Mouse (Mus musculus) heart, embryonic 15.5 days (tissue): ENCODE measurements around the gene Srp9. TPM values are rescaled to one million over a fixed set of nuclear protein-coding genes. Genes with fewer than 3 reads are reported as not detected.

ENCODE experiments used
- ATAC-seq: fragments of 200-750 bp; cut with Nextera tagmentation; replicated peaks from 2 replicates; pipeline ENCODE4 v1.8.0; 2017; ENCODE audit warnings: low read depth, moderate TSS enrichment; ENCODE audit not compliant: insufficient number of reproducible peaks, insufficient read depth, low FRiP score
- H3K27ac ChIP-seq: fragments of 300-500 bp; sonication (generic); 2 replicates; pipeline ENCODE4 v1.5.1; 2015; ENCODE audit warnings: mild to moderate bottlenecking, inconsistent platforms
- H3K27me3 ChIP-seq: fragments of 300-500 bp; sonication (generic); 2 replicates; pipeline ENCODE4 v1.6.1; 2015; ENCODE audit warnings: inconsistent platforms
- H3K36me3 ChIP-seq: fragments of 300-500 bp; sonication (generic); 2 replicates; pipeline ENCODE4 v1.6.1; 2015; ENCODE audit warnings: mild to moderate bottlenecking, inconsistent platforms
- H3K4me1 ChIP-seq: fragments of 300-500 bp; sonication (generic); replicated peaks from 2 replicates; pipeline ENCODE4 v1.6.1; 2015; ENCODE audit warnings: inconsistent platforms
- H3K4me2 ChIP-seq: fragments of 300-500 bp; sonication (generic); 2 replicates; pipeline ENCODE4 v1.6.1; 2015; ENCODE audit warnings: inconsistent platforms, mild to moderate bottlenecking, moderate library complexity
- H3K4me3 ChIP-seq: fragments of 300-500 bp; sonication (generic); 2 replicates; pipeline ENCODE4 v1.5.1; 2015; ENCODE audit warnings: mild to moderate bottlenecking, inconsistent platforms
- H3K9ac ChIP-seq: fragments of 300-500 bp; sonication (generic); 2 replicates; pipeline ENCODE4 v1.6.1; 2015; ENCODE audit warnings: mild to moderate bottlenecking, inconsistent platforms
- H3K9me3 ChIP-seq: fragments of 300-500 bp; sonication (generic); replicated peaks from 2 replicates; pipeline ENCODE4 v1.6.1; 2016; ENCODE audit warnings: inconsistent platforms
- WGBS: fragments of 180-500 bp; shearing (Covaris S2); methylation state at CpG from one replicate; pipeline ENCODE4 v1.1.7; 2015; ENCODE audit warnings: mixed read lengths; 5-methylcytosine and 5-hydroxymethylcytosine counted together
- polyA plus RNA-seq: library from polyadenylated mRNA; unstranded; fragments of >200 nt; fragmentation: Nextera tagmentation; extraction: Ambion mirVana; gene quantifications from 2 replicates; pipeline ENCODE4 v1.2.1, GENCODE M21; 2015

Gene Srp9
- polyA plus RNA-seq, 1 experiment from 2014 or later: 109 TPM

DNA sequence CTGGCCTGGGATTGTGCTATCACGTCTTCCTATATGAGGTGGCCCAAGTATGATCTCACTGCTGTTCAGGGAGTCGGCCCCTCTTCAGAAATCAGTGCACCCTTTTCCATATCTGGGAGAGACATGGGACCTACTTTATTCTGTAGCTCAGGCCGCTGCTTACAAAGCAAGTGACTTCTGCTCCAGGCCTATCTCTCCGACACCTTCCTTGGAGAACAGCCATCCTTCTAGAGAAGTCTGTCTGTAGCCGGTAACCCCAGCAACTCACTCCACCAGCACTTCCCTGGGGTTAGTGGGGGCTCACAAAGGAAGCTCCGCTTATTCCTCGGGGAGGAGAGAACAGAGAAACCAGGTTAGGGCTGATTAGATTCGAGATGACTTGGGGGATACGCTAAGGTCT lies 17.3 kb upstream of the Srp9 start:
- no peak overlapping the region for H3K4me2 ChIP-seq
- H3K36me3 ChIP-seq: no peaks in the 10 kb centered on the region
- peak overlapping the region; percentile 47 for H3K27ac ChIP-seq
- H3K4me1 ChIP-seq: peaks cover 39% of the 10 kb centered on the region
- H3K9me3 ChIP-seq: no peaks in the 10 kb centered on the region
- ATAC-seq: 0 out of 2 replicates have a peak, but pooled peaks have one; percentile 15
- no peak overlapping the region for H3K9ac ChIP-seq
- H3K27me3 ChIP-seq: no peaks in the 10 kb centered on the region
- no peak overlapping the region for H3K4me3 ChIP-seq
- WGBS: 49% methylated on average over 9 of the region's 9 CpGs

DNA sequence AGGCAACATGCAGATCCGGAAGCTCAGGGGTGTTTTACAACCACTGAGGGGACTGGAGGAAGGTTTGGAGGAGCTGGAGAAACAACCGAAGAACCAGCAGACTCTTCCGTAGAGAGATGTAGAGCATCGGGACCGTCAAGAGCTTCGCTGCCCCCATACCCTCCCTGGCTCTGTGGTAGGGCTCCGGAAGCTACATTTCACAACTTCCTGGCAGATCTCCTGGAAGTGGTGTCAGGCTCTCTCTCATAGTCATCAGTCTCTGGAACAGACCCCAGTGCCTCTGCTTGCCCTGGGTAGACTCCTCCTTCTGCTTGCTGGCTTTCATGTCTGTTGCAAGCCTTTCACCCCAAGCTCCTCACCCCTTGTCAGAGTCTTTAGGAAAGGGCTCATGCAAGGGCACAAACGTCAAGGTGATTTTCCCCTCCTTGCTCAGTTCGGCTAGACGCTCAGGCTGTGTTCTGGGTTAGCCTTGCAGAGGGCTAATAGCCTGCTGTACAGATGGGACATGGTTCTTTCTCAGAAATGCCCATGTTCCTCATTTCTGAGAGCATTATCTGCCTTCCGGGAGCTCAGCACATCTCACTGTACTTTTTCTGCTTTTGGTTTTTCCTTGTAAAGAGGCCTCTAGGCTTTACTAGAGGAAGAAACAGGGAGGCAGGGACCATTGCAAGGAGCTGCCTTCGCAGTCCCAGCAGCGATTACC lies 16.0 kb upstream of the Srp9 start:
- H3K4me2 ChIP-seq: no peak overlapping the region
- H3K4me1 ChIP-seq: peaks cover 40% of the 10 kb centered on the region
- H3K36me3 ChIP-seq: no peaks in the 10 kb centered on the region
- no peak overlapping the region for H3K9ac ChIP-seq
- ATAC-seq: no peak
- H3K4me3 ChIP-seq: no peak overlapping the region
- H3K9me3 ChIP-seq: no peaks in the 10 kb centered on the region
- whole genome bisulfite sequencing: 70% methylated on average over 13 of the region's 13 CpGs
- peak overlapping the region; percentile 47; the same call in 1 of the 2 replicates for H3K27ac ChIP-seq
- no peaks in the 10 kb centered on the region for H3K27me3 ChIP-seq

DNA sequence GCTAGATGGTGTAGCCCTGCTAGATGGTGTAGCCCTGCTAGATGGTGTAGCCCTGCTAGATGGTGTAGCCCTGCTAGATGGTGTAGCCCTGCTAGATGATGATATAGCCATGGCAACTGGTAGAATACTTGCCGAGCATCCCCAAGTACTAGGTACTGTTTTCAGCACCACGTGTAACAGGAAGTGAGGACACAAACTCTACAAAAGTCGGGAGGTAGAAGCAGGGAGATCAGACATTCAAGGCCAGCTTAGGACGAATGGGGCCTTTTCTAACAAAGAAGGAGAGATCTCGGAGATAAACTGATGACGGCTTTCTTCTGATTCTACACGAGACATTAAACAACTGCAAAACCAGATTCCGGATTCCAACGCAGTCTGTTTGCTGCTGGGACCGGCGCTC lies 14.4 kb upstream of the Srp9 start:
- 86% methylated on average over 11 of the region's 11 CpGs for WGBS
- Histone ChIP-seq H3K4me1 (peaks cover 40% of the 10 kb centered on the region), H3K27ac (no peak overlapping the region)

DNA sequence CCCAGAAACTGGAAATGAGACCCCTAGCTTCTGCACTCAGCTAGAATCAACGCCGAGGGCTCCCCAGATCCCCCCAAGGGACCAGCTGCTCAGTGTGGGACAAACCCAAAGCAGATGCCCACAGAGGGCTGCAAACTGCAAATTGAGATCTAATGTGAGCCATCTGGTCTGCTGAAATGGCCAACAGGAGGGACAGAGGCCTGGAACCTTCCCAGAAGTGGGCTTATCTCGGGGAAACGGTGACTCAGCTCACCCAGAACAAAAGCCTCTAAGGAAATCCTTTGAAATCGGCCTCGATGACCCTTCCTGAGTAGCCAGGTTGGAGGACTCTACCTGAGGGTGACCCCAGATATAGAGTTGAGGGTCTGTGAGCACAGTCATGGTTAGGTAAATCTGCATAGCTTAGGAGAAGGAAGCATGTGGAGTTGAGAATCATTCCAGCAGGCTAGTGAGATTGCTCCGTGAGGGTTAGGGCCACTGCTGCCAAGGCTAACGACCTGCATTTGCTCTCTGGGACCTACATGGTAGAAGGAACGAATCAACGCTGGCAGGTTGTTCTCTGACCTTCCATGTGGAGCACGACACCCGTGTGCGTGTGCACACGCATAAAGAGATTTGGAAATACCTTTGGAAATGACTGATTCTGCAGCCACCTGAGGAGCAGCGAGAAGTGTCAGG lies 13.7 kb upstream of the Srp9 start:
- H3K4me2 ChIP-seq: no peak overlapping the region
- 55% methylated on average over 15 of the region's 15 CpGs for WGBS
- H3K27ac ChIP-seq: peak overlapping the region; percentile 14; the same call in 1 of the 2 replicates
- ATAC-seq: no peak
- H3K9me3 ChIP-seq: no peaks in the 10 kb centered on the region
- no peaks in the 10 kb centered on the region for H3K36me3 ChIP-seq
- H3K4me3 ChIP-seq: no peak overlapping the region
- no peak overlapping the region for H3K9ac ChIP-seq
- no peaks in the 10 kb centered on the region for H3K27me3 ChIP-seq
- H3K4me1 ChIP-seq: peaks cover 36% of the 10 kb centered on the region

More for the DNA sequence above, 14.4 kb upstream of the Srp9 start:
- Histone ChIP-seq H3K27me3 (no peaks in the 10 kb centered on the region), H3K9ac (no peak overlapping the region), H3K9me3 (no peaks in the 10 kb centered on the region), H3K4me3 (no peak overlapping the region), H3K36me3 (no peaks in the 10 kb centered on the region), H3K4me2 (no peak overlapping the region)
- ATAC-seq: no peak

DNA sequence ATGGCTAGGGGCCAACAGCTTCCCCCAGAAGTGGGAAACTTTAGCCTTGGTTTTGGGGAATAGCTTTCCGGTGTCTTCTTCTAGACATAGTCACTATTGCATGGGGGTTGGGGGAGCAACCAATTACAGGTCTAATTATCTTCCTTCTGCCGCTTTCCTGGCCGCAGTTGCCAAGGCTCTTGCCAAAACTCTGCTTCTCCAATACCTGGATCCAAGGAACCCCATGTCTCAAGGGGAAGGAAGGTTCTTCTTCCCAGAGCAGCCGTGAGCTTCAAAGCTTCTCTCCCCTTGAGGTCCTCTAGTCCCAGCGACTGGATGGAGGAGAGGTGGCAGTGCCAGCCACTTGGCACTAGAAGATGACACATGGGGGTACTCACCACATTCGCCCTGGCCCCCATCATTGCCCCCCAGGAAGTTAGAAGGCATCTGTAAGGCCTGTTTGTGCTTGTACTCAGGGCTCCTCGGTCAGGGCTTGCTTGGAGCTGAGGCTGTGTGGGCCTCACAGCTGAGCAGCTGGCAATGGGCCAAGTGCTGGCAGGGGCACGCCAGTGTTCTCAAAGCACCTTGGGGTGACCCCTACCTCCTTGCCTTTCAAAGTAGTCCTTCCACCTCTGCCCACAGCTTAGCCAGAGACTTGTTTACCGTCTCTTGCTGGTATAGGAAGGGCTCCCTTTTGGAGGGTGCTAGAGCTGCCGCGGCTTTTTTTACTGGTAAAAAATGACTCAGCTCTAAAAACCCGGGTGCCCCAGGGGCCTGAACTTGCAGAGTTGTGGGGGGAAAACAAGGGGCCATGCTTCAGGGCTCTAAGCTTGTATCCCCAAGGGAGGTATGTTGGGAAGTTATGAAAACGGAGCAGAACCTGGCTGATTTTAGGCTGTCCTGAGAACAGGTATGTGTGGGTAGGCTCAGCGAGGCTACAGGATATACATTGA lies 12.9 kb upstream of the Srp9 start:
- Histone ChIP-seq H3K27me3 (no peaks in the 10 kb centered on the region), H3K9me3 (no peaks in the 10 kb centered on the region), H3K27ac (peak overlapping the region; percentile 7; the same call in 1 of the 2 replicates), H3K4me2 (no peak overlapping the region), H3K4me3 (no peak overlapping the region), H3K4me1 (peaks cover 36% of the 10 kb centered on the region), H3K36me3 (no peaks in the 10 kb centered on the region), H3K9ac (peak overlapping the region; percentile 16; the same call in 1 of the 2 replicates)
- WGBS: 65% methylated on average over 14 of the region's 14 CpGs
- ATAC-seq: peak; percentile 65

DNA sequence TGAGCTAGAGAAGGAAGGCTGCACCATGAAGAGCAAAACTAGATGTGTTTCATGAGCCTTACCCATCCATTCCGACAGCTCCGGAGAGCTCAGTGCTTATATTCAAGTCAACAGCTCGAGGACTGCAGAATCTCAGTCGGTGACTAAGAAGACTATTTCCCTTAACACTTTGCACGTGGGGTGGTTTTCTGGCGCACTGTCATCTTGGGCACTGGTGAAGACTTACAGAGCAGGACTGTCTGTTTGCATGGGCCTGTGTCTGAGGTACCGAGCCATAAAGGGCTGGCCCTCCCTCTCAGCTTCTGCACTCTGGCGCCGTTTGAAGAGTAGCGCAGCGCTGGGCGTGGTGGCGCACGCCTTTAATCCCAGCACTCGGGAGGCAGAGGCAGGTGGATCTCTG lies 12.2 kb upstream of the Srp9 start:
- Histone ChIP-seq H3K9ac (no peak overlapping the region), H3K4me3 (no peak overlapping the region), H3K4me2 (no peak overlapping the region), H3K36me3 (no peaks in the 10 kb centered on the region), H3K9me3 (no peaks in the 10 kb centered on the region), H3K4me1 (peaks cover 32% of the 10 kb centered on the region), H3K27me3 (no peaks in the 10 kb centered on the region), H3K27ac (no peak overlapping the region)
- WGBS: 79% methylated on average over 15 of the region's 15 CpGs
- ATAC-seq: no peak

DNA sequence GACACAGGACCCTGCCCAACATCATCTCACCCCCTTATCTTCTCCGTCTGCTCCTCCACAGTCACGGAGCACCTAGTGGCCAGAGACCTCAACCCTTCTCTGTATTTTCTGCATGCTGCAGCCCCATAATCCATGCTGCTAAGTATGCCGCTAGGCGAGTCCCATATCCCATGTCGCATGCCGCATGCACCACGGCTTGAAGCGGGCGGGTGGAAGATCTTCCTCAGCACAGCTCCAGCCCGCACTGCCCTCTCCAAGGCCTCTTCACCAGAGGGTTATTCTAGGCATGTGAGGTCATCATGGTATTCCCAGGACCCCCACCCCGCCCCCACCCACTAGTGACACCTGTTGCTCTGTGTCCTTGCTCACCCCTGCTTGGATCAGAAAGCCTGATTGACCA lies 11.4 kb upstream of the Srp9 start:
- Histone ChIP-seq H3K4me1 (peaks cover 28% of the 10 kb centered on the region), H3K4me2 (no peak overlapping the region), H3K9ac (no peak overlapping the region), H3K9me3 (no peaks in the 10 kb centered on the region), H3K27me3 (no peaks in the 10 kb centered on the region), H3K36me3 (no peaks in the 10 kb centered on the region), H3K27ac (no peak overlapping the region), H3K4me3 (no peak overlapping the region)
- 73% methylated on average over 11 of the region's 11 CpGs for WGBS
- ATAC-seq: no peak

DNA sequence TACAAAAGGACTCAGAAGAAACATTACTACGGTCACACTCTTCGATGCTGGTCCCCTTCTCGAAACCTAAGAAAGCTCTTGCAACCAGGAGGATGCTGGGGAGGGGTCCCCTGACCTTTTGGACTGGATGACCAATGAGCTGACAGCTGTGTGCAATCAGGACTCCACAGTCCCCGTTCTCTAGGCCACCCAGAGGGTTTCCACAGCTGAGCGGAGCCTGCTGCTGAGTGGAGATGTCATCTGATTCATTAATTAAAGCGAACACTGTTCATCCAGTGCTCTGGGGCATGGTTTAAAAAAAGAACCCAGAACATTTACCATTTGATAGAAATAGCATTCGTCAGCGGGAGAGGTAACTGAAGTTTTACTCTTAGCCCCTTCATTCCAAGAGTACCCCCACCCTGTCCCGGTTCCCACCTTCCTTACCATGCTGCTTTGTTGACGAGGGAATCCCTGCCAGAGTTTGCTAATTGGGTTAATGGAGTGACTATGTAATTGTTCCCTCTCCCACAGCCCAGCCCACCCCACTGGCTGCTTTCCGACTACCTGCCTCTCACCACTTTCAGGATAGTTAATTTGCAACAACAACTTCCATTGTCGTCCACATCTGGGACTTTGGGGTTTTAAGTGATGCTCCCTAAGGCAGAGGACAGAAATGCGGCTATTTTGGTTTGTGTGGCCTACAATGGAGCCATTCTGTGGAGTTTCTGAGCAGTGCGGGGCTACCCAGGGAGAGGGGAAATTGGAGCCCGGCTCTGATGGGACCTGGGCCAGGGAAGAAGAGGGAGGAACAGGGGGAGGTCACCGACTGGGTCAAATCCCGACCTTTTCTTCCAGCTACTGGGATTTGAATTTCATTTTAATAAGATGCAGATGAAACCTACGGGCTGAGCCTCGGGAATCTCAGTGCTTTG lies 10.7 kb upstream of the Srp9 start:
- no peaks in the 10 kb centered on the region for H3K36me3 ChIP-seq
- ATAC-seq: no peak
- no peak overlapping the region for H3K9ac ChIP-seq
- no peaks in the 10 kb centered on the region for H3K9me3 ChIP-seq
- 60% methylated on average over 19 of the region's 19 CpGs for WGBS
- H3K27ac ChIP-seq: no peak overlapping the region
- peaks cover 26% of the 10 kb centered on the region for H3K4me1 ChIP-seq
- H3K4me2 ChIP-seq: no peak overlapping the region
- H3K4me3 ChIP-seq: no peak overlapping the region
- no peaks in the 10 kb centered on the region for H3K27me3 ChIP-seq

DNA sequence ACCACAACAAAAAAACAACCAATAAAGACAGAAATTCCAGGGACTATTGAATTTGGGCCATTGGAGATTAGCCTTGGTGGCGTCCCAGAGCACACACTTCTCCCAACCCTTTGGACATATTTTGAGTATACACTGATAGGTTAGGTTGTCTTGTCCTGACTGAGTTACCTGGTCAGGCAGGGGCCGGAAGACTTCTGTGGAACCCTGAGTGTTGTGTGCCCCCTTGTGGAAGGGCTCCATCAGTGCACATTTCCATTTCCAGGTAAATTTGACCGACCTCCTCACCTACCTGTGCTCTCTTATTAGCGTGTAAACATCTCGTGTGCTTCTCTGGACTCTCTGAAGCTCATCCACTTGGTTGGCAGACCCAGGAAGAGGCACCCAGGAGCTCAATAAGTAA lies 9.3 kb upstream of the Srp9 start:
- 16% methylated on average over 5 of the region's 5 CpGs for WGBS
- H3K4me2 ChIP-seq: peak overlapping the region; percentile 23; the same call in 1 of the 2 replicates
- ATAC-seq: no peak

DNA sequence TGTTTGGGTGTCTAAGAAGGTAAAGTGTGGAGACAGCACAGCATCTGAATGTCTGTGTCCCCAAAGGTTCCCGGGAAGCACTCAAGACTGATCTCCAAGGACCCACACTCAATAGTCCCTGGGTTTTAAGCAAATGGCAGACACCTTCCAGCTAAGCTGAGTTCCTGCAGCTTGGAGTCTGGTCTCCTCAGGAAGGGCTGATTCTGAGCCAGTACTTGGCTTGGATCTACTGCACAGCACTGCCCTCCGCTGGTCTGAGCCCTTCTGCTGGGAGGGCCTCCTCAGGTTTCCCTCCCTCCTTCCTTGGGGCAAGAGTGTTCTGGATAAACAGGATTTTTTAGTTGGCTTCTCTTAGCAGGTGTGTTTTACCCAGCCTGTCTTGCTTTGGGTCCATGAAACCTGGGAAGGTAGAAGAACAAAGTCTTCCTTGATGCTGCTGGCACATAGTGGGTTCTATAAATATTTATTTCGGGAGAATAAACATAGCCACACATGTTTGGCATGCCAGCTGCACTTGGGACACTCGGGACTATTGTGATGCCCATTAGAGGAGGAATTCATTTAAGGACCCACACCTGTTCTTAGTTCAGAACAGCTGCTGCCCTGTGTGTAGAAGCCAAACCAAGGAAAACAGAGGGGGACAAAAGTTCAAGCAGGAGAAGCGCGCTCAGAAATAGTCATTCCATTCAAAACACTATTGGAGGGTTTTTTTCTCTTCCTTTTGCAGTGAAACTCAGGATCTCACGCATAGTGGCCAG lies 8.7 kb upstream of the Srp9 start:
- Histone ChIP-seq H3K27me3 (no peaks in the 10 kb centered on the region), H3K27ac (no peak overlapping the region), H3K4me2 (peak overlapping the region; percentile 23; the same call in 1 of the 2 replicates), H3K9me3 (no peaks in the 10 kb centered on the region), H3K4me3 (no peak overlapping the region), H3K36me3 (no peaks in the 10 kb centered on the region), H3K9ac (no peak overlapping the region), H3K4me1 (peaks cover 21% of the 10 kb centered on the region)
- no peak for ATAC-seq
- WGBS: 51% methylated on average over 7 of the region's 7 CpGs

More for the DNA sequence above, 9.3 kb upstream of the Srp9 start:
- H3K27ac ChIP-seq: no peak overlapping the region
- H3K9me3 ChIP-seq: no peaks in the 10 kb centered on the region
- H3K9ac ChIP-seq: no peak overlapping the region
- peaks cover 26% of the 10 kb centered on the region for H3K4me1 ChIP-seq
- no peaks in the 10 kb centered on the region for H3K27me3 ChIP-seq
- H3K36me3 ChIP-seq: no peaks in the 10 kb centered on the region
- H3K4me3 ChIP-seq: no peak overlapping the region
